Mouse (Mus musculus) CD4-positive, CD25-positive, alpha-beta regulatory T cell, adult 2 months (primary cell): ENCODE measurements at regions not wholly inside any gene's neighbourhood (a gene's known extent, or its start where the extent isn't known, plus 50 kb on each side); places are given as distances from the start of the nearest gene placed in this dataset.

ENCODE experiments used
- DNase-seq: peaks from one replicate; pipeline ENCODE4 v3.0.0-alpha.2; 2012; ENCODE audit warnings: low read depth, low spot score

DNA sequence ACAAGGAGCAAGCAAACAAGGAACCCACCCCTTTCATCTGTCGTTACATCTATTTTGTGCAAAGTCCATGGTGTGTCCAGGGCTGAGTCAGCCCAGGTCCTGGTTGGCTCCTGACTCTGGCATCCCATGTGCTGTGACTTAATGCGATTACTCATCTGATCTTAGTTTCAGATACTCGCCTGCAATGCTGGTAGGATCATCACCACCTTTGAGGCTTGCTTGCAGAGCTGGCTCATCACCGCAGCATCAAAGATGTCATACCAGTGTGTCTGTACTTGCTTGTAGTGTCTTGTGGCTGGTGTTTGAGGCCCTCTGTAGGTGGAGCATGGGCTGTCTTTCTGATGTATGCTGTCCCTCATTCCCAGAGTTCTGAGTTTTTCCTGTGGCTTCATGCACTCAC lies 93.0 kb upstream of the Irf2bp2 start:
- DNase-seq, result peak; percentile 50

DNA sequence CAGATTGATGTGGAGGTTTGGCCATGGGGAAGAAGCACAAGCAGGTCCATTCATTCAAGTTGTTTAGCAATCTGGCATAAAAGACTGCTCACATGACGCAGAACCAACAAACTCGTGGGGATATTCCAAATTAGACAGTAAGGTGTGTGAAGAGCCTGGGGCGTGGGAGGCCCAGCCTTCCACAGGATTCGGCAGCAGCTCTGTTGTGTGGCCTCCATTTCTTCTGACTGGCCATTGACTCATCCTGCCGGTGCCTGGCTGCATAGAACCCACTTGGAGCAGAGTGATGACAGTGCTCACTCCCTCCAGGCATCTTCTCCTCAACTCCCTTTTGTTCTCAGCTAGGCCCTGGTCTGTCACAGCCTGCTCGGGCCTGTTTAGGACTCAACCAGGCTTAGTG lies 91.6 kb upstream of the Irf2bp2 start:
- DNase-seq, result no peak

GRCm38 (mm10) chr8:126683950-126684349 lies 90.2 kb upstream of the Irf2bp2 start:
- DNase-seq, result no peak

DNA sequence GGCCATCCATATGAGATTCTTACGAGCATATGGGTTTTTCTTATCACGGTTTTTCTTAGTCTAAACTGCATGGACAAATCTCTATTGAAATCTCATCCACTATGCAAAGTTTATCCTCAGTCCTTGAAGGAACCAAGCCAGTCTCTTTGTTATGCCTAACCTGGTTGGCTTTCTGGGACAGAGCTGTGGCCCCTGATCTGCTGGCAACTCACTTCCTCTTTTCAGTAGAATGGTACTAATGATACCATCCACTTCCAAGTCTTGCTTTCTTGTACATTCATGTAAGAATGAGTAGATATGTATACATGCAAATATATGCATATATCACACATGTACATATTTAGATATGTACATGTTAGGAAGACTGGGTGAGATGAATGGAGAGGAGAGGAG lies 89.8 kb upstream of the Irf2bp2 start:
- no peak for DNase-seq

GRCm38 (mm10) chr8:126682817-126683554 lies 89.2 kb upstream of the Irf2bp2 start:
- no peak for DNase-seq

DNA sequence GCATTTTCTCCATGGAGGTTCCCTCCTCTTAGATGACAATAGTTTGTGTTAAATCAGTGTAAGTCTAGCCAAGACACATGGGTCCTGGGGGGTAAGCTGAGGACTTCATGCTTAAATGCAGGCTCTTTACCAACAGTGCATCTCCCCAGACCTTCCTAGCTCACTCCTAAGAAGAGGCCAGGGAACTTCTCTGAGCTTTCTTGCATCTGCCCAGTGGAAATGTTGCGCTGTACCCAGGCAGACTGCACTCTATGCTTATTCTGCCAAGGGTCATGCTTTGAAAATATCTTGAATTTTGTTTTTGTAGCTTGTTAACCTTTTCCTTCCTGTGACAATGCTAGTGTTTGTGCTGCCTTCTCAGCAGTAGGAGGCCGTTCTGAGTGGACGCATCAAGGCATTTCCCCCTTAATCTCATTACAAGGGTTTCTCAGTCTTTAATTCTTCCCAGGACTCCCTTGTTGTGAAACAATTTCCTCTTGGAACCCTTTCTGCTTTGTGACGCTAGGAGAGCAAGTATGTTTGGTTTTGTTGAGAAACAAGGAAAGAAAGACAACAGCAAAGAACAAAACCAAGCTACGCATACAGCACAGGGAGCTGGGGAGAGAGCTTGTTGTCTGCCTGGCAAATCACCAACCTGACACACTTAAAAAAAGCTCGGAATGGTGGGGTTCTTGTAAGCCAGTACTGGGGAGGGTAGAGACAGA lies 88.3 kb upstream of the Irf2bp2 start:
- DNase-seq, result no peak

- DNase-seq, result no peak
These were observed 84.4 kb upstream of the Irf2bp2 start for GRCm38 (mm10) chr8:126678004-126678751.

GRCm38 (mm10) chr8:126675153-126675552 lies 81.4 kb upstream of the Irf2bp2 start:
- DNase-seq, result no peak

- DNase-seq, result no peak
These were observed 79.4 kb upstream of the Irf2bp2 start for GRCm38 (mm10) chr8:126673038-126673740.

DNA sequence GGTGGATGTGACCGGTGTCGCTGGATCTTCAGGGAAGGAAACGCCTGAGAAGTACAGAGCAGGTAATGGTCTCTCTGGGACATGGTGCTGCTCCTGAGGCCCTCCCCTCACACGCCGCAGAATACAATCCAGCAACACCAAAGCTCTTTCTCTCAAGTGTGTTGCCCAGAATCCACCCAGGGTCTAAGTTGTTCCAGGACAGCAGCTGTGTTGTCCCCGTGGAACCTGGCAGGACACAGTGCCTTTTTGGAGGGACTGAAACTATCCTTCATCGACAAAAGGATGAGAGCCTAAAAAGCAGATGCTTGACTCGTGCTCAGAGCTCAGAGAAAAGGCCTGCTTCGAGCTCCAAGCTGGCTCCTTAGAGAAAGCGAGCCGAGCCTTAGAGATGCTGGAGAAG lies 77.8 kb upstream of the Irf2bp2 start:
- DNase-seq, result no peak

DNA sequence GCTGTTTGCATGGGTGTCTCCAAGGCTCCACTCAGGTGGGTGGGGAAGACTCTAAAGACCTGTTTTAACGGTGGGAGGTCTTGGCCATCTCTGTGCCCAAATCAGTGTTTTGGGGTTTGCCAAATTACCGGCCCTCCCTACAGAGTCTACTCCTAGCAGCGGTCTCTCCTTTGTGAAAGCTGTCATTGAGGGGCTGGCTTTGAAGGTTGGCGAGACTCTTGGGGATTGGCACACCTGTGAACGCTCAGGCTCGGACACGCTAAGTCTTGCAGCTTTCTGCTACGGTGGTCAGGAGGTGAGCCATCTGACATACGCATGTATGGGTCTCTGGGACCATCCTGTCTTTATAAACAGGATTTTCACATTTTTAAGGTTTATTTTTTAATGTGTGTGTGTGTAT lies 76.1 kb upstream of the Irf2bp2 start:
- DNase-seq, result no peak

- DNase-seq, result no peak
These were observed 75.4 kb upstream of the Irf2bp2 start for GRCm38 (mm10) chr8:126669154-126669553.

GRCm38 (mm10) chr8:126668657-126669025 lies 74.9 kb upstream of the Irf2bp2 start:
- no peak for DNase-seq

DNA sequence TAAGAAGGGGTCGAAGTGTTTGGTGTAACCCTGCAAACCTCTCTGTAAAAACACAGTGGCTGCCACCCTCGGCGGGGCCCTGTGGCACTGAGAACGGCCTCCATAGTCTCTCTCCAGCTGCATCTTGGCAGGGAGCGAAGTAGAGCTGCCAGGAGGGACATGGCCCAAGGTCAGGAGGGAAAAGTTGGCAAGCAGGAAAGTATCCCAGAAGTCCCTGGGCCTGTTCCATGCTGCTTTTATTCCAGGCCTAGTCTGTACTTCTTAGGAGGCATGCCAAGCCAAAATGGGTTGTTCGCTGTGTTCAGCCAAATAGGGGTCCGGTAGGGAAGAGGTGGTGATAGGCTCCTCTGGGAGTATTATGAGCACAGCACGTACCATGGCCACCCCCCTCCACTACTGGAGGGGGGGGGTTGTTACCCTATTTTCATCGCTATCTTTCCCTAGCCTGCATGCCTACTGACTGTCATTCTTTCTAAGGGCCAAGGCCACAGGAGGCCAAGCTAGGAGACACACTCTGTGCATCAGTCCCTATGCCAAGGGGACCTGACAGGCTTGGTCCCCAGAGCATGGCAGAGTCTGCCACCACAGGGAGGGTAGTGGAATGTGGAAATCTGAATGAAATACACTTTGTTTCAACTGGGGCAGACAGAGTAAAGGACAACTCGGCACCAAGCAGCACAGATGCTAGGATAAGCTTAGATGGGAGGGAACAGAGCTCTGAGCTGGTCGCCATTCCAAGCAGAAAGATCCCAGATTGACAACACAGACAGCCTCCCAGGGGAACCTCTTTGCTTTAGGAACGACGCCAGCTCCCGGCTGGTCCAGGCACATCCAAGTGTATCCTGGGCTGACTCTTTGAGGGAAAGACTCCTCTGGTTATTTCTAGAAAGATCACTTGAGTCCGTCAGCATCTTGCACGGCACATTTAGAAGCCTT lies 74.2 kb upstream of the Irf2bp2 start:
- no peak for DNase-seq

GRCm38 (mm10) chr8:126667086-126667720 lies 73.4 kb upstream of the Irf2bp2 start:
- DNase-seq, result no peak

DNA sequence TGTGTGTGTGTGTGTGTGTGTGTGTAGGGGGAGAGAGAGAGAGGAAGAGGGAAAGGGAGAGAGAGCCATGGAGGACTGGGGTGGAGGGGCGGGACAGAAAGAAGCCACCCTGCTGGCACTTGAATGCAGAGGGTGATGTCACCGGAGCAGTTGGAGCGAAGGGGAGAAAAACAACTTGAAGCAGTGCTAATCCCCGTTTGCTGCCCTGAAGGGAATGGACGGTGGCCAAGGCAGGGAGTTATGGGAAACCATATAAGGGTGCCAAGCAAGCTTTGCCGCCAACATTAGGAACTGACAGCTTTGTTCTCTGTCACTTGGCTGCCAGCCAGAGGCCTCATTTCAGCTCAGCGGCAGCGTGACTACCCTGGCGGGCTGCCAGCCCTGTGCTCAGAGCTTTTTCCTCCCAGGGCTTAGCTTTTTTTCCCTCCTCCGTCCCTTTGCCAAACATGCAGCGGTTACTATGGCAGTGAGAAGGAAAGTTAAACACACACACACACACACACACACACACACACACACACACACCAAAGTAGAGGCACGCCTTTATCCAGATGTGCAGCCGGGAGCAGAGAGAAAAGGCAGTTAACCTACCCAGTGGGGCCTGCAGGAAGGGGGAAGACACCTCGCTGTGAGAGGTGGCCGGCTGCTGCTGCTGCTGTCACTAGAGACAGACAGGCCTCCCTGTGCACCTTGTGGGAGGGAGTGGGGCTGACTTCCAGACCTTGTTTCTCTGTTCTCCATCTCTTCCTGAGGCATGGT lies 72.7 kb upstream of the Irf2bp2 start:
- DNase-seq, result peak; percentile 97

- peak; percentile 55 for DNase-seq
These were observed 71.9 kb upstream of the Irf2bp2 start for GRCm38 (mm10) chr8:126665581-126666241.

DNA sequence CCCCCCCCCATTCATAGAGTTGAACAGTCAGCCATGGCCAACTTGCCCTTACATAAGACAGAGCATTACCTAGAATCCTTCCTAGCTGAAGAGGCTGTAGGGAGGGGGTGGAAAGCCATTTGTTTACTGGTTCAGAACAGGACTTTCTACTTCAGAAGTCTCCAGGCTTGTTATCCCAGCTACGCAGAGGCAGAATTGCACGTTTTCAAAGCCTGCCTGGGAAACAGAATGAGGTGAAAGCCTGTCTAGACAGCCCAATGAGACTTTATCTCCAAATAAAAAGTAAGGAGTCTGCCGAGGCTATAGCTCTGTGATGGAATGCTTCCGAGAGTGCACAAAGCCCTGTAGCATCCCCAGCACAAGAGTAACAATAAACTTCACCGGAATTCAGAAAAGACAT lies 71.1 kb upstream of the Irf2bp2 start:
- DNase-seq, result no peak
